Mouse (Mus musculus): ENCODE data around the gene Zfp143.

- no peak for TF ChIP-seq POLR2A (IDR thresholded peaks at IDR 0.05; ENCODE audit: borderline replicate concordance, insufficient read depth, low read length)
- TF ChIP-seq CTCF (IDR thresholded peaks at IDR 0.05; ENCODE audit: borderline replicate concordance, insufficient read depth, low read depth, low read length): no peak
These were observed 49.6 kb upstream of the Zfp143 start for GRCm38 (mm10) chr7:110011417-110011816.
